Mouse (Mus musculus) thymus, adult 2 months (tissue): ENCODE measurements around the gene Fam177a. TPM values are rescaled to one million over a fixed set of nuclear protein-coding genes. Genes with fewer than 3 reads are reported as not detected.
"Not testable (repeated sequence)": the region's sequence is repeated elsewhere in the genome, so short reads cannot be mapped to it uniquely, and the experiment has no call there.

Experiments
- DNase-seq: peaks from one replicate; pipeline ENCODE4 v3.0.0; 2021
- H3K27ac ChIP-seq: fragments of 200-500 bp; 2 replicates; pipeline ENCODE4 v1.5.1; 2012; ENCODE audit warnings: low read length, control low read depth; ENCODE audit not compliant: control insufficient read depth, insufficient read depth
- H3K27me3 ChIP-seq: fragments of 200-500 bp; 2 replicates; pipeline ENCODE4 v1.6.1; 2012; ENCODE audit warnings: mild to moderate bottlenecking, low read length, moderate library complexity, mixed read lengths; ENCODE audit not compliant: control insufficient read depth, insufficient read depth
- H3K36me3 ChIP-seq: fragments of 200-500 bp; 2 replicates; pipeline ENCODE4 v1.6.1; 2012; ENCODE audit warnings: mild to moderate bottlenecking, low read length, moderate library complexity; ENCODE audit not compliant: control insufficient read depth, insufficient read depth
- H3K4me1 ChIP-seq: fragments of 200-500 bp; replicated peaks from 2 replicates; pipeline ENCODE4 v1.6.1; 2012; ENCODE audit warnings: low read length; ENCODE audit not compliant: control insufficient read depth, insufficient read depth
- H3K4me3 ChIP-seq: fragments of 200-500 bp; 2 replicates; pipeline ENCODE4 v1.5.1; 2012; ENCODE audit warnings: mild to moderate bottlenecking, low read length, control low read depth, moderate library complexity; ENCODE audit not compliant: control insufficient read depth, insufficient read depth
- WGBS: fragments of 180-500 bp; shearing (Covaris S2); methylation state at CpG from one replicate; pipeline ENCODE4 v1.1.7; 2018; 5-methylcytosine and 5-hydroxymethylcytosine counted together
- polyA plus RNA-seq: library from polyadenylated mRNA; depleted of rRNA; stranded (reverse); fragments of >200 nt; gene quantifications from 2 replicates; pipeline ENCODE4 v1.2.3, GENCODE M21; 2012; rRNA removed

Fam177a gene
- polyA plus RNA-seq, 1 experiment = 8.4 TPM

DNA sequence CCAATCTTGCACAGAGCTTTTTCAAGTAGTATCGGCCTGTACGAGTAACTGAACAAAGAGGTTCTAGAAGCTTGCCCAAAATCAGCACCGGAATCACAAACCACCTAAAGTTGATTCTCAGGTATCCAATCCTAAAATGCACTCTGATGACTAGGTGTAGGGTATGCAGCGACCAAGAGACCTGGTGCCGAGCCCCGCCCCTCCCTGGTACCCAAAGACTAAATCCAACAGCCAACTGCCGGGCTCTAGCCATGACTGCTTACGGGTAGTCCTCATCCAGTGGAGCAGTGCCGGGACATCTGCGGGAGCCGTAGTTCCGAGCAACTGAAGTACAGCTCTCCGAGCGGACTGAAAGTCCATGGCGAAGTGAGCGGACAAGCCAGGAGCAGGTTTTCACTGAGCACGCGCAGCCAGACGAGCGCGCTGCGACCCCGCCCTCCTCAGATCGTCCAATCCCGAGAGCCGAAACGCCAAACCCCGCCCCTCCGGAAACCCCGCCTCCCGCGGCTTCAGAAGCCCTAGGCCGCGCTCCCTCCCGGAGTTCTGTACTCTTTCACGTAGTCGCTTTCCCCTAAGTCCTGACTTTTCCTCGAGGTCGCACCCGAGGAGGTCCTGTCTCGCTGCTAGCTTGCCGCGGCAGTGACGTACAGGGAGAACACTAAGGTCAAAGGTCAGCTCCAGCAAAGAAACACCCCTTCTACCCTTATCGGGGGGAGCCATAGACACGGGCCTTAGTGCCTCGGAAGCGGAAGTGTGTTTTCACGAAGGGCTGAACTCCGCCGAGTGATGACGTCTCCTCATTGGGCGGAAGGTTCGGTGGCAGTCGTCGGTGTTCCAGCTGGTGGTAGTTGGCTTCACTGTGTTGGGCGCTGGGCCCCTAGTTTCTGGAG is 30.5 kb downstream of the Fam177a start, which contains the start of gene Srp54b:
TSS of gene Srp54b (plus strand) at position 546 of the 890 bp plus-strand sequence.
- DNase-seq, H3K27me3 ChIP-seq, H3K36me3 ChIP-seq, H3K4me1 ChIP-seq, H3K27ac ChIP-seq: not testable (repeated sequence)
- H3K4me3 ChIP-seq = peak within 1 kb of the TSS; percentile 34; the same call in 1 of the 2 replicates
- no CpG with 5 or more reads among the region's 57 CpGs for WGBS

DNA sequence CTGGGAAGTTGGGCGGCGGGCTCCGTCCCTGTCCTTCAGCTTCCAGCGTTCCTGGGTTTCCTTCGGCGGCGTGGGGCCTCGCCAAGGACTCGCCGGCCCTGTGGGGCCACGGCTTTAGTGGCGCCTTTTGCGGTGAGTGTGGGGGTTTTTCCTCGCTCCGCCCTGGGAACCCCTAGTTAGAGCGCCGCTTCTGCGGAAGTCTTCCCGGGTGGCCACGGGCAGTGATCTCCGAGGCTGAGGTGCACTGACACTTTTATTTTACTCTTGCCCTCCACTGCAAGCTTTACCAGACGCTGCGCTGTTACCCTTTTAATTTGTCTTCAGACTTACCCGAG is 31.1 kb downstream of the Fam177a start:
- DNase-seq = not testable (repeated sequence)
- under 1% methylated on average over 12 of the region's 24 CpGs for WGBS

DNA sequence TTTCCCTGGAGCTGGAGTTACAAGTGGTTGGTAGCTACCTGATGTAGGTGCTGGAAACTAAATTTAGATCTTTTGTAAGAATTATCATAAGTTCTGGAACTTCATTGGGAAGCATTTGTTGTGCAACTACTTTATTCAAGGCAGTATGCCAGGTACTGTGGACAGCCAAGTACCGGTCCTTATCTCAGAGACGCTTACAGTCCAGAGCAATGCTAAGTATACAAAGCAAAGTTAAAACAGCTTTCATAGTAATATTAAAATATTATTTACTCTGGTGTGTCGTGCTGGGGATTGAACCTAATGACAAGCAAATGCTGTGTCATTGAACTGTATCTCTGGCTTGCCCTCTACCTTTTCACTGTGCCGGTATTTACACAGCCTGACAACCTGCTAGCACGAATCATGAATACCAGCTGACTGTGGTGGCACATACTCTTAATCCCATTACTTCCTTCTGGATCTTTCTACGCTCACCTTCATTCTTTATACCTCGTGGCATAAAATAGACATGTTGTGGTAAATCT is 42.8 kb downstream of the Fam177a start:
- not testable (repeated sequence) for H3K27me3 ChIP-seq, H3K4me3 ChIP-seq, H3K27ac ChIP-seq, H3K36me3 ChIP-seq, DNase-seq, H3K4me1 ChIP-seq
- WGBS = no CpG with 5 or more reads among the region's 7 CpGs

More for the DNA sequence above, 31.1 kb downstream of the Fam177a start:
- H3K4me1 ChIP-seq, H3K27ac ChIP-seq, H3K36me3 ChIP-seq, H3K27me3 ChIP-seq: not testable (repeated sequence)
- H3K4me3 ChIP-seq = peak overlapping the region; percentile 34; the same call in 1 of the 2 replicates

DNA sequence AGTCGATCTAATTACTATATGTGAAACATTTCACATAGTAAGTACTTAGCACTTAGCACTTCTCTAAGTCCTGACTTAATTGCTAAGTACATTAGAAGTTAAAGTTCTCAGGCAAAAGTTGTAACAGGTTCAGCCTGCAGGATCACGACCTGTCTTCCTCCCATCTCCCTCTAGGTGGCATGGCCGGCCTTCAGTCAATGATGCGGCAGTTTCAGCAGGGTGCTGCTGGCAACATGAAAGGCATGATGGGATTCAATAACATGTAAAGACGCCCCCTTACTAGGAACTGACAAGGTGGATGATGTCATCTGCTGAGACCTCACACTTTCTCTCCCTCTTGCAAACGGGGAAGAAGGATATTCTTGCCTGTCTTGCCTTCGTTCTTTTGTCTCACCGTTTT is 63.4 kb downstream of the Fam177a start:
- H3K4me3 ChIP-seq = not testable (repeated sequence)
- no CpG with 5 or more reads among the region's 8 CpGs for WGBS

DNA sequence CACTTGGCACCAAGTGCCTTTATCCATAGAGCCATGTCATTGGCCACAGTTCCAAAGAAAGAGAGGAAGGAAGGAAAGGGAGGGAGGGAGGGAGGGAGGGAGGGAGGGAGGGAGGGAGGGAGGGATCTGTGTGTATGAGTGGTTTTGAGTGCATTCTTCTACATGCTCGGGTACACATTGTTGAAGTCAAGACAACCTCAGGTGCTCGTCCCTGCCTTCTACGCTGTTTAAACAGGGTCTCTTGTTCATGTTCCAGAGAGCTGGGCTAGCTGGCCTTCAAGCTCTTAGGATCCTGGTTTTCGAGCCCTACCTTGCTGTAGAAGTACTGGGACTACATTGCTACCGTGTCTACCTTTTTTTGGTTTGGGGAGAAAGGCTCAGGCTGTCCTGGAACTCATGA is 64.9 kb downstream of the Fam177a start:
- H3K4me1 ChIP-seq, H3K36me3 ChIP-seq, DNase-seq, H3K27me3 ChIP-seq, H3K27ac ChIP-seq, H3K4me3 ChIP-seq: not testable (repeated sequence)
- no CpG with 5 or more reads among the region's 5 CpGs for WGBS

More for the DNA sequence above, 63.4 kb downstream of the Fam177a start:
- H3K4me1 ChIP-seq, H3K27me3 ChIP-seq, H3K36me3 ChIP-seq, H3K27ac ChIP-seq, DNase-seq: not testable (repeated sequence)

Other genes starting within 250 kb of the Fam177a start
- gene Gm20403, start 137.9 kb upstream of the Fam177a start, polyA plus RNA-seq = not detected in 2 replicates
- gene Baz1a, start 110.1 kb upstream of the Fam177a start, polyA plus RNA-seq = 9.6 and 11.0 TPM in 2 replicates
- 5.4 and 6.5 TPM in 2 replicates for gene 2700097O09Rik, start 44.4 kb upstream of the Fam177a start, polyA plus RNA-seq
- gene Srp54a, start 44.2 kb upstream of the Fam177a start, polyA plus RNA-seq = 21.9 and 23.9 TPM in 2 replicates
- 31.2 and 32.2 TPM in 2 replicates for gene Srp54b, start 30.6 kb downstream of the Fam177a start, polyA plus RNA-seq
- gene 1700047I17Rik2, start 75.1 kb downstream of the Fam177a start, polyA plus RNA-seq = not detected in 2 replicates
- gene Srp54c, start 105.7 kb downstream of the Fam177a start, polyA plus RNA-seq = 8.0 and 8.1 TPM in 2 replicates
- gene 1110008L16Rik, start 175.1 kb downstream of the Fam177a start, polyA plus RNA-seq = 6.1 and 6.7 TPM in 2 replicates
- 3.6 and 3.9 TPM in 2 replicates for gene Ppp2r3c, start 178.5 kb downstream of the Fam177a start, polyA plus RNA-seq